Mouse (Mus musculus): ENCODE data around the gene Mrto4. TPM values are rescaled to one million over a fixed set of nuclear protein-coding genes. Genes with fewer than 3 reads are reported as not detected.

Mrto4 gene
- 5.2 and 5.6 TPM in 2 replicates for polyA plus RNA-seq (2012; rRNA removed)

DNA sequence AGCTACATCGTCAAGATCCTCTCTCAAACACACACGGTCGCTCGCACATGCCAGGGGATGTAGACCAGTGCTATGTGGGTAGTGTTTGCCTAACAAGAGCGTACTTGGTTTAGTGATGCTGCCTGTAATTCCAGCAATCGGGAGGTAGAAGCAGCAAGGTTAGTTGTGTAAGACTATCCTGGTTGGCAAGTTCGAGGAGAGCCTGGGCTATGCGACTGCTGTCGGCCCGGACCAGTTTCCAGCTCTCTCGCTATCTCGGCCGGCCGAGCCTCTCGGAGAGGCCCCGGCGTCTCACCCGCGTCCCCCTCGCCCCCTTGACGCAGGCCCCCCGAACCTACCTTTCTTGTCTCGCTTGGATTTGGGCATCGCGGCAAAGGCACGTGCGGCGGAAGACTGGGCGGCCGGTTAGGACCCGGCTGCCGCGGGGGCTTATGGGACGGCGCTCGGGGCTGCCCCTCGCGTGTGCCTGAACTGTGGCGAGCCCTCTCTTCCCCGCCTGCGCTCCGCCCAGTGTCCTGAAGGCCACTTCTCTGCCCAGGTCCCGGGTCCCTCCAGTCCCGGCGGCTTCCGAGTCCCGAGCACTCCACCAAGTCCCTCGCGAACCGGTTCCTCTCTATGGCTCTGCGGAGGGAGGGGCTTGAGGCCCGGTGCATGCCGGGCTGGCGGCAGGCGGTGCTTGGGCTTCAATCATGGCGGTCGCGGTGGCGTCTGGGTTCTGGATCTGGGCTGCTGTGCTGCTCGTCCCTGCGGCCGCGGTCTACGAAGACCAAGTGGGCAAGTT is at the start of gene Mrto4, which contains the start of the genes Emc1 and Ubr4:
Gene Mrto4 (minus strand): TSS at position 646 of the 781 bp plus-strand sequence.
Gene Emc1 (plus strand): TSS at position 657 of the 781 bp plus-strand sequence.
Gene Ubr4 (plus strand): TSS at position 679 of the 781 bp plus-strand sequence.

DNA sequence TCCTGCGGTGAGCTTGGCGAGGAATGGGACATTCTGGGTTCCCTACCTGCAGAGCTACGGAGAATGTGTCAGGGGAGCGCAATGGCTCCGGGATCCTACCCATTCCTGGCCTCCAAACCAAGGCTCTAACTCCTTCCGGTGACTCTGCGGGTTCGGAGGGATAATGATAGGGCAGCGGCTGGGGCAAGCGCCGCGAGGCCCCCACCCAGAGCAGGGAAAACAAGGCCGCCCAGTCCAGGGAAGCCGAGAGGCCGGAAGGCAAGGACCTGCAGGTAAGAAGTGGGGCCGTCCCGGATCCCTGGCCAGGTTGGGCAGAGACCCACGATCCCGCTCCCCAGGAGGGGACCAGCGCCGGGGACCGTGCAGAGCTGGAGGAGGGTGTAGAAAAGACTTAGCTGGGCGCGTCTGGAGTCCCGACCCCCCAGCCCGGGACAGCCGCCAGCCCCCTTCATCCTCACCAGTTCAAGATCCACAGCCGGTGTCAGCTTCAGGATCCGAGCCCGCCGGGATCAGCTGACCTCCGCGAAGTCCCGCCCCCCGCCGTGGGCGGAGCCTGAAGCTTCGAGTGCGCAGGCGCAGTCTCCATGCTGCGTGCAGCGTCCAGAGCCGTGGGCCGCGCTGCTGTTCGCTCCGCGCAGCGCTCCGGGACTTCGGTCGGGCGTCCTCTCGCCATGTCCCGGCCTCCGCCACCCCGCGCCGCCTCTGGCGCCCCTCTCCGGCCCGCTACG is 42.0 kb downstream of the Mrto4 start, which contains the start of the genes Pqlc2 and Akr7a5:
Gene Pqlc2 (minus strand): TSS at position 538 of the 728 bp plus-strand sequence.
Gene Akr7a5 (plus strand): TSS at position 574 of the 728 bp plus-strand sequence.

Other genes starting within 250 kb of the Mrto4 start
- gene Minos1, start 221.5 kb downstream of the Mrto4 start, polyA plus RNA-seq (2012; rRNA removed) = 9.7 and 17.6 TPM in 2 replicates
- 72.2 and 195 TPM in 2 replicates for gene Capzb, start 159.7 kb downstream of the Mrto4 start, polyA plus RNA-seq (2012; rRNA removed)
- gene Pqlc2, start 41.9 kb downstream of the Mrto4 start, polyA plus RNA-seq (2012; rRNA removed) = 19.7 and 26.9 TPM in 2 replicates
- gene Akr7a5, start 41.8 kb downstream of the Mrto4 start, polyA plus RNA-seq (2012; rRNA removed) = 33.0 and 64.7 TPM in 2 replicates
- gene Emc1, start within 50 bp of the Mrto4 start, polyA plus RNA-seq (2012; rRNA removed) = 11.4 and 13.8 TPM in 2 replicates
- 80.8 and 86.0 TPM in 2 replicates for gene Ubr4, start within 50 bp of the Mrto4 start, polyA plus RNA-seq (2012; rRNA removed)
- 3.7 and 4.0 TPM in 2 replicates for gene Iffo2, start 178.0 kb upstream of the Mrto4 start, polyA plus RNA-seq (2012; rRNA removed)

Data from stomach, adult 2 months (tissue).